Mouse (Mus musculus) brain, embryonic 14.5 days (tissue): ENCODE data around the gene Pbld1. TPM values are rescaled to one million over a fixed set of nuclear protein-coding genes. Genes with fewer than 3 reads are reported as not detected.
A peak's percentile ranks its signal among the peaks of the same experiment; 100 is the strongest.
"Not testable (repeated sequence)": the region's sequence is repeated elsewhere in the genome, so short reads cannot be mapped to it uniquely, and the experiment has no call there.

ENCODE experiments used
- DNase-seq: peaks from one replicate; pipeline ENCODE4 v3.0.0-alpha.2; 2011; ENCODE audit warnings: low read depth
- CTCF ChIP-seq: fragments of 200-500 bp; IDR thresholded peaks from 2 replicates; pipeline ENCODE4 v1.5.1; 2012; ENCODE audit warnings: inconsistent platforms, mild to moderate bottlenecking, moderate library complexity, borderline replicate concordance; ENCODE audit not compliant: insufficient read depth, insufficient read length; ENCODE audit errors: extremely low read depth
- POLR2A ChIP-seq: fragments of 200-500 bp; IDR thresholded peaks from 2 replicates; pipeline ENCODE4 v1.6.1; 2012; ENCODE audit warnings: mild to moderate bottlenecking, inconsistent platforms, borderline replicate concordance; ENCODE audit not compliant: poor library complexity, insufficient read depth, insufficient read length, severe bottlenecking; ENCODE audit errors: extremely low read depth
- polyA plus RNA-seq: library from polyadenylated mRNA; depleted of rRNA; stranded (reverse); fragments of >200 nt; gene quantifications from 2 replicates; pipeline ENCODE4 v1.2.3, GENCODE M21; 2012

The Pbld1 gene
- polyA plus RNA-seq, 1 experiment: 0.12 TPM

DNA sequence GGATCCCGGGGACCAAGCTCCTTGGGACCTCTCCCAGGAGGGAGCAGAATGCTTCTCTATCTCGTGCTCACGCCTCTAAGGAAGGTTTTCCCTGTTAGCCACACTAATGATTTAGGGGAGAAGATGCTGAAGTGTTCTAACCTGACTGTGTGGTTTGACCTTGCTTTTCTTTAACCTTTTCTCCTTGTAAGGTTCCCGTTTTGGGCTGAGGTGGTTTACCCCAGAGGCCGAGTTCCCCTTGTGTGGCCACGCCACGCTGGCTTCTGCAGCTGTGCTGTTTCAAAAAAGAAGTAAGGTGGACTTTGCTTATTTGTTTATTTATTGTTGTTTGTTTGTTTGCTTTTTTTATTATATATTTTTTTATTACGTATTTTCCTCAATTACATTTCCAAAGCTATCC is 12.2 kb upstream of the Pbld1 start:
- DNase-seq: no peak
- TF ChIP-seq CTCF (no peak), POLR2A (no peak)

DNA sequence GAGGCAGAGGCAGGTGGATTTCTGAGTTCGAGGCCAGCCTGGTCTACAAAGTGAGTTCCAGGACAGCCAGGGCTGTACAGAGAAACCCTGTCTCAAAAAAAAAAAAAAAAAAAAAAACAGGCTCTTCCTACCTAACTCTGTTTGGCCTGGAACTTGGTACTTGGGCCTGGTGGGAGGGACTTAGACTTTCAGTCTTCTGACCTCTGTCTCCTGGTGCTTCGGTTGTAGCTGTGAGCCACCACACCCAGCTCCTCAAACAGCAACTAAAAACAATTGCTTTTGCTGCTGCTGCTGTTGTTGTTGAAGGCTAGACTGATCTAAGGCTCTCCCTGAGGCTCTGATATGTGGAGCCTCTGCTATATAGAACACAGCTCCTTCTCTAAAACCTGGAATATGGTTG is 10.9 kb upstream of the Pbld1 start:
- TF ChIP-seq POLR2A: no peak
- no peak for TF ChIP-seq CTCF

DNA sequence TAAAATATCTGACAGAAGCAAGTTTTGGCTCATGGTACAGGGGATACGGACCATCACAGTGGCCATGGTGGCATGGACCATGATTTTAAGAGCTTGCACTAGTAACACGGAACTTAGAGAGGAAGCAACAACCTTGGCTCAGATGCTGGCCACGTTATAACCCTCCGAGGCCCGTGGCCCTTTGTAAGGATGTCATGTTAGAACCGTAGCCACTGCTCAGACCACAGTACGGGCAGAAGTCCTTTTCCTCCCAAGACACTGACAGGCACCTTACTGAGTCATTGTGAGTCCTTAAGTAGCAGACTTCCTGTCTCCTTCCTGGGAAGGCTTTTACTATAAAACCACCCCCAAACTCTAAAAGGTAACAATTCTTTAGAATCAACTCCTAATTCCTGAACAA is 8.7 kb upstream of the Pbld1 start:
- no peak for DNase-seq
- TF ChIP-seq CTCF (no peak), POLR2A (no peak)

More for the DNA sequence above, 10.9 kb upstream of the Pbld1 start:
- no peak for DNase-seq

DNA sequence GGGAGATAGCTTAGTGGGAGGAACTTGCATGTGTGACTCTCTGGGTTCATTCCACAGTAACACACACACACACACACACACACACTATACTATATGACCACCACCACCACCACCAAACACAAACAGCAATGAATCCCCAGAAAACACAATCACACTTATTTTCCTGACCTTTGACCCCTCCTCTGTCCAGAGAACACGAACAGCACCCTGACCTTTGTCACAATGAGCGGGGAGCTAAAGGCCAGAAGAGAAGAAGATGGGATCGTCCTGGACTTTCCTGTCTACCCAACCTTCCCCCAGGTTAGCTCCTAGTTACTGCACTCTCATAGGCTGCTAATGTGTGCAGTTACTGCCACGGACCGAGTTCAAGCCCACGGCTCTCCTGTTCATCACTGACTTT is 8.0 kb upstream of the Pbld1 start:
- TF ChIP-seq POLR2A: no peak
- TF ChIP-seq CTCF: no peak
- no peak for DNase-seq

DNA sequence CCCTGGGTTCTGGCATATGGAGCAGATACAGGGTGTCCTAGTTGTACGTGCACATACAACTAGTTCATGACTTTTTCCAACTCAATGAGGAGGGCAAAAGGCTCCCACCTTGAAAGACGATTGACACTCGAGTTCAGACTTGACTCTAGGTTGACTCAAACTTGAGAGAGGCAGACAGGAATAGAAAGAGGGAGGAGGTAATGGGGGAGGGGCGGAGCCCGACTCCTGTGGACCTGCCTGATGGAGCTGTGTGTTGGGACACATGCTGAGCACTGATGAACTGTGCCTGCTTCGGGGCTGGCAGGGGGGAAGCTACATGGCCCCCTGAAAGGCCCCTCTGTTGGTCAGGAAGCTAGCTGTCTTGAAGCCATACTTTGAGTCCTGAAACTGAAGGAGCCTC is 7.0 kb upstream of the Pbld1 start:
- no peak for DNase-seq
- TF ChIP-seq CTCF (no peak), POLR2A (no peak)

DNA sequence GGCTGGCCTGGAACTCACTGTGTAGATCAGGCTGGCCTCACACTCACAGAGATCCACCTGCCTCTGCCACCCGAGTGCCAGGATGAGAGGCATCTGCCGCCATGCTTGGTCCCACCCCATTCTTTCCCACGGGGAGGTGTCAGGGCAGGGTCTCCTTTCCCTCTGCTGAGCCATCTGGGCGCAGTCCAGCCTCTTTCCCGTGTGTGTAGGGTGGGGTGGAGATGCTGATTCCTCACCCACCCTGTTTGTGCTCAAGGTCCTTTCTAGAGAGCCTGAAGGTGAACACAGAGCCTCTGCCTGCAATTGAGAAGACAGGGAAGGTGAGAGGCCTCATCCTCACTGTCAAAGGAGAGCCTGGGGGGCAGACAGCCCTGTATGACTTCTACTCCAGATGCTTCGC is 5.9 kb upstream of the Pbld1 start:
- DNase-seq: not testable (repeated sequence)

DNA sequence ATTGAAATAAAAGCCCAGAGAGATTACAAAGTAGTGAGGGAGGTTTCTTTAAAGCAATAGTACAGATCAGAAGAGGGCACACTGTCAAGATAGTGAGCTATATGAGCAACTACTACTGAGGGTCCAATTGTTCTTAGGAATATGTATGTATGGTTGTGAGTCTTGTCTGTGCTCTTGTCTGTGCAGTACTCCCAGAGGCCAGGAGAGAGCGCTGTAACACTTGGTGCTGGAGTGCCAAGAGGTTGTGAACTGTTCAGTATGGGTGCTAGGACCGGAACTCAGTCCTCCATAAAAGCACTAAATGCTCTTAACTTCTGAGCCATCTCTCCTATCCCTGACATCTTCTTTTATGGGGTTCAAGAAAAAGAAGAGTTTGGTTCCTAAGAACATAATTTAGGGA is 5.4 kb upstream of the Pbld1 start:
- no peak for DNase-seq
- TF ChIP-seq CTCF (peak; percentile 15; the same call in 1 of the 2 replicates), POLR2A (no peak)

DNA sequence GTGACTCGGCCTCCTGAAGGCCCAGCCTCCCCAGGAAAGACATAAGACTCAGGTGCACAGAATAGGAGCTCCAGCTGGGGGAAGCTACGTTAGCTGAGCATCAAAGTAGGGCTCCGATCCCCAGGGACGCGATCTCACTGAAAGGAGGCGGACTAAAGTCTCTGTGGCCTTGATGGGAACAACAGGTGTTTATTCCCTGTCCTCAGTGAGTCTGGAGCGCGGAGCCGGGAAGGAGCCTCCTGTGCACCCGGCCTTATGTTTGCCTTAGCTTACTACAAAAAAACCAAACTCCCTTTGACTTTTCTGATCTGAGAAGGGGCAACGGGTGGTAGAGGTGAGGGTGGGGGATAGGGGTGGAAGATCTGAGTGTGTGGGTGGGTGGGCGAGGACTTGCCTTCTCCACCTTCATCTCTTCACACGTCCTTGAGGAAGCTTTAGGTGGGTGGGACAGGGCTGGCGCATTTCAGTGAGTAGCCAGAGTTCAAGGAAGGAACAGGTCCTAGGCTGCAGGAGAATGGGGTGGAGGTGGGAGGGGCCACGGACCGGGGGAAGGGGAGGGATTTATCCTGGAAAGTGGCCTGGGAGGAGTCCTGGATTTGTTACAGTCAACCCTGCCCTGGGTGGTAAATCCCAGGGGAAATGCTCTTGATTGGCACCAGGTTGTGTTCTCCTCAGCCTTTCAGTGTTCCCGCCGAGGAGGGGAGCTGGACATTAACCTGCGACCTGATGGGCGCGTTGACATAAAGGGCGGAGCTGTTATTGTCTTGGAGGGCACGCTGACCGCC is 2.8 kb upstream of the Pbld1 start:
- no peak for DNase-seq
- TF ChIP-seq CTCF (no peak), POLR2A (no peak)

DNA sequence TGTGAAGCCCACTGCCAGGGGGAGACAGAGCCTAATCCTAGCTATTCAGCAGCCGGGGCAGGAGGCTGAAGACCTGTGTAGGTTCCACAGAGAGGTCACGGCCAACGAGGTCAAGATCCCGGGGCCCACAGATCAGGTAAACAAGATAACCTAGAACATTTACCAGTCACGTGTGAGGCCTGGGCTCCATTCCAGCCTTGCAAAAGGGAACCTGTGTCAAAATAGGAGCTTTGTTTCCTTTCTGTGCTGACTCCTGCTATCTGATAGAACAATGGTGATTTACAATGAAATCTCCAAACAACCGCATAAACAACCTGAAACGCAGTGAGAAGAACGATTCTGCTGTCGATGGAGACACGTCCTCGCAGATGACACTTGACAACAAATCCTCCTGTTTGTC is 444 bp downstream of the Pbld1 start:
- no peak for DNase-seq
- no peak for TF ChIP-seq CTCF
- TF ChIP-seq POLR2A: no peak

DNA sequence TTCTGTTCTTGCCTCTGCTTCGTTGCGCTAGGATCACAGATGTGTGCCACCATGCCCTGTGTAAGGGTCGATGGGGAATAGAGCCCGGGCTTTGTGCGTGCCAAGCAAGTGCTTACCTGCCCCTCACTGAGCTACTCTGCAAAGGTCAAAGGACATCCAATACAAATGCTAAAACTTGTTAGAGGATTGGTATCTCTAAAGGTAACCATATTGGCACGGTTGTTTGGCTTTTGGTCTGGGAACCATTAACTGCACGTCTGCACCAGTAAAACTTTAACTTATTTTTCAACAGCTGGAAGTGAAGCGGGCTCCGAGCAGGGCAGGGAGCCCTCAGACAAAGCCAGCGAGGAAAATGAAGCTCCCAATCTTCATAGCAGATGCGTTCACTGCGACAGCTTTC is 1.3 kb downstream of the Pbld1 start:
- no peak for DNase-seq

DNA sequence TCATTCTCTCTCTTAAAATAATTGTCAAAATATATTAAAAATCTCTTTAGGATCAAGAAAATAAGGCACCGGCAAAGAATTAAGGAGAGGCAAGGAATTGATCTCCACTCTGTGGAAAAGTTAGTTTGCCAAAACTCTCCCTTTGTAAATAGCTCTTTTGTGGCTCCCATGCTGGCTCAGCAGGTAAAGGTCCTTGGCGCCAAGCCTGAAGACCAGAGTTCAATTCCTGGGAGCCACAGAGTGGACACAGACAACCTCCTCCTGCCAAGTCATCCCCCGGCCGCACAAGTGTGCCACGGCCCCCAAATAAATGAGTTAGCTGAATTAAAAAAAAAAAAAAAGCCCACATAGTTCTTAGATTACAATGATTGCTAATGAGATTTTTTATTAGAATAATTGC is 2.7 kb downstream of the Pbld1 start:
- DNase-seq: no peak
- no peak for TF ChIP-seq CTCF
- no peak for TF ChIP-seq POLR2A

More for the DNA sequence above, 1.3 kb downstream of the Pbld1 start:
- TF ChIP-seq POLR2A (no peak), CTCF (no peak)

DNA sequence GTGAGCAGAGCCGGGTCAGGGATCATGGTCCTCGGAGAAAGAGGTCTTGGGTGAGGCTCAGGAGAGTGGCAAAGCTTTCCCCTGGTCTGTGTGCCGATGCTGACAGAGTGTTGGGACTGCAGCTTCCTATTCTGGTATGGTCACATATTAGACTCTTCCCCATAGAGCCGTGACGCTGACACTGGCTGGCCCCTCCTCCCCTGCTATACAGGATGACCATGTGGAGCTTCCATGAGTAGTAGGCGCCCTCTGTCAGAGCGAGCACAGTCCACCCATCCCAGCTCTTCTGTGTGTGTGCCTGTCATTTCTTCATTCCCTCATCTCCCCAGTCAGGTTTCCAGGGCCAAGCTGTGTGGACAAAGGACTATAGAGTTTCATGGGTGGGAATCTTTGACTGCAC is 3.4 kb downstream of the Pbld1 start:
- TF ChIP-seq CTCF (no peak), POLR2A (no peak)

More for the DNA sequence above, 3.4 kb downstream of the Pbld1 start:
- DNase-seq: no peak
